Mouse (Mus musculus) liver, embryonic 12.5 days (tissue): ENCODE measurements around the gene Pcyt2. TPM values are rescaled to one million over a fixed set of nuclear protein-coding genes. Genes with fewer than 3 reads are reported as not detected.

Experiments
- ATAC-seq: fragments of 200-750 bp; cut with Nextera tagmentation; 2 replicates; pipeline ENCODE4 v1.8.0; 2017; ENCODE audit warnings: moderate number of reproducible peaks, mild to moderate bottlenecking, moderate library complexity
- H3K27ac ChIP-seq: fragments of 300-500 bp; sonication (generic); 2 replicates; pipeline ENCODE4 v1.5.1; 2016; ENCODE audit warnings: mild to moderate bottlenecking
- H3K27me3 ChIP-seq: fragments of 300-500 bp; sonication (generic); replicated peaks from 2 replicates; pipeline ENCODE4 v1.6.1; 2016; ENCODE audit warnings: mild to moderate bottlenecking, moderate library complexity
- H3K36me3 ChIP-seq: fragments of 300-500 bp; sonication (generic); 2 replicates; pipeline ENCODE4 v1.6.1; 2016; ENCODE audit warnings: mild to moderate bottlenecking, moderate library complexity
- H3K4me1 ChIP-seq: fragments of 300-500 bp; sonication (generic); 2 replicates; pipeline ENCODE4 v1.6.1; 2016
- H3K4me2 ChIP-seq: fragments of 300-500 bp; sonication (generic); 2 replicates; pipeline ENCODE4 v1.6.1; 2016; ENCODE audit warnings: mild to moderate bottlenecking, moderate library complexity
- H3K4me3 ChIP-seq: fragments of 300-500 bp; sonication (generic); 2 replicates; pipeline ENCODE4 v1.5.1; 2016; ENCODE audit warnings: mild to moderate bottlenecking, moderate library complexity
- H3K9ac ChIP-seq: fragments of 300-500 bp; sonication (generic); 2 replicates; pipeline ENCODE4 v1.6.1; 2016; ENCODE audit warnings: mild to moderate bottlenecking, moderate library complexity
- H3K9me3 ChIP-seq: fragments of 300-500 bp; sonication (generic); replicated peaks from 2 replicates; pipeline ENCODE4 v1.6.1; 2016; ENCODE audit warnings: mild to moderate bottlenecking, moderate library complexity
- WGBS: fragments of 180-500 bp; shearing (Covaris S2); methylation state at CpG from one replicate; pipeline ENCODE4 v1.1.7; 2016; ENCODE audit not compliant: insufficient replicate concordance; 5-methylcytosine and 5-hydroxymethylcytosine counted together
- polyA plus RNA-seq: library from polyadenylated mRNA; unstranded; fragments of >200 nt; fragmentation: Nextera tagmentation; extraction: Ambion mirVana; gene quantifications from 2 replicates; pipeline ENCODE4 v1.2.1, GENCODE M21; 2016

The Pcyt2 gene
- polyA plus RNA-seq, 1 experiment from 2014 or later, result 135 TPM

DNA sequence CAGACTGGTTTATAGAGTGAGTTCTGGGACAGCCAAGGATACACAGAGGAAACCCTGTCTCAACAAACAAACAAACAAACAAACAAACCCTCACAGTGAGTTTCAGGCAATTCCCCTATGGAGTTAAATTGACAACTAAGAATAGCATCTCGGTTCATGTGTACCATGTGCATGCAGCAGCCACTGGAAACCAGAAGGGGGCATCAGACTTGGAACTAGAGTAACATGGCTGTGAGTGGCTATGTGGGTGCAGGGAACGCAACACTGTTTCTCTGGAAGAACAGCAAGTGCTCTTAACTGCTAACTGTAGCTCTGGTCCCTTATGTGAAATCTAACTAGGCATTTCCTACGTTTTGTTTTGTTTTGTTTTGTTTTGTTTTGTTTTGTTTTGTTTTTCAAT is 34.1 kb upstream of the Pcyt2 start:
- H3K9ac ChIP-seq, result no peak overlapping the region
- no peak overlapping the region for H3K27ac ChIP-seq
- H3K4me2 ChIP-seq, result no peak overlapping the region
- WGBS, result 56% methylated on average over 3 of the region's 3 CpGs
- no peak overlapping the region for H3K4me3 ChIP-seq
- no peak for ATAC-seq
- no peaks in the 10 kb centered on the region for H3K36me3 ChIP-seq
- peaks cover 11% of the 10 kb centered on the region for H3K4me1 ChIP-seq
- peaks cover 63% of the 10 kb centered on the region for H3K27me3 ChIP-seq
- H3K9me3 ChIP-seq, result no peaks in the 10 kb centered on the region

DNA sequence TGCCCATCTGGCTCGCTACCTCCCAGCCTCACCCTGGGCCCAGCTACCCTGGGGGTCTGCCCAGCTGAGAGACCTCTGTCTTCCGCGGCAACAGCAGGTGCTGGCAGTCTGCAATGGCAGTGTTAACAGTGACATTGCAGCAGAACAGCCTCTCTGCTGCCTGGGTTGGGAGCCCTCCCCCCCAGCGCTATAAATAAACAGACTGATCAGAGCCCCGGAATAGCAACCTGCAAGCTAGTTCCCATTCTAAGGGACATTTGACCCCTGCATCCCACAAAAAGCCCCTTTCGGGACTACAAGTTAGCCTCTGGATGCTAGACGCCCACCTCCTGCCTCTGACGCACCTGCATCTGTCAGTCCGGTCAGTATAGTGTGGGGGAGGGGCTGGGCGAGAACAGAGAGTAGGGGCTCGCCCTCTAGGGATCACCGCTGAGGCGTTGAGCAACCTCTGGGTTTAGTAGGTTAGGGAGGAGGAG is 30.3 kb upstream of the Pcyt2 start, which contains the start of gene Myadml2:
Gene Myadml2, minus strand, starts transcription at position 158 of the 476 bp plus-strand sequence.
- no peak for ATAC-seq
- 6% methylated on average over 13 of the region's 13 CpGs for WGBS
- Histone ChIP-seq H3K36me3 (no peaks in the 10 kb centered on the region), H3K27ac (no peak within 1 kb of the TSS), H3K9ac (peak within 1 kb of the TSS; percentile 48; the same call in 1 of the 2 replicates), H3K4me2 (peak within 1 kb of the TSS; percentile 66), H3K27me3 (peaks cover 43% of the 10 kb centered on the region), H3K4me1 (peaks cover 22% of the 10 kb centered on the region), H3K4me3 (peak within 1 kb of the TSS; percentile 38), H3K9me3 (no peaks in the 10 kb centered on the region)

- no peak overlapping the region for H3K27ac ChIP-seq
- peaks cover 30% of the 10 kb centered on the region for H3K4me1 ChIP-seq
- no peak for ATAC-seq
- H3K4me3 ChIP-seq, result peak overlapping the region; percentile 38; the same call in 1 of the 2 replicates
- H3K9ac ChIP-seq, result 0 out of 2 replicates have a peak overlapping the region, but pooled peaks have one; percentile 9
- peak overlapping the region; percentile 66 for H3K4me2 ChIP-seq
- H3K9me3 ChIP-seq, result no peaks in the 10 kb centered on the region
- no peaks in the 10 kb centered on the region for H3K36me3 ChIP-seq
- 72% methylated on average over 35 of the region's 35 CpGs for WGBS
- peaks cover 51% of the 10 kb centered on the region for H3K27me3 ChIP-seq
Measured at GRCm38 (mm10) chr11:120647047-120647830, 29.5 kb upstream of the Pcyt2 start.

DNA sequence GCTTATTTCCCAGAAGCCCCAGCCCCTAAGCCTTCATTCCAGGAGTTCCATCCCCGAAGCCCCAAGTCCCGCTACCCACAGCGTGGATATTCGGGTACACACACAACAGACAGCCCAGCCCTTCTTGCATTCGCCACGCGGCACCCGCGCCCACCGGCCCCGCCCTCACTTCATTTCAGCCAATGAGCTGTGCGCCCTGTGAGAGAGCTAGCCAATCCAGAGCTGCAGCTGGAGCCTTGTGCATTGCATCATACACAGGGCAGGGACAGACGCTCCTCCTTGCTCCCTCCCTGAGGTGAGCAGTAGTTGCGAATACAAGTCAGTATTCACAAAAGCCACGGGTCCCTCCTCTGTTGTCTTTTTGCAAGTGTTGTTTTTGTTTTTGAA is 25.9 kb upstream of the Pcyt2 start, which contains the start of gene Pycr1:
Gene Pycr1, minus strand, starts transcription at position 169 of the 387 bp plus-strand sequence.
- Histone ChIP-seq H3K36me3 (no peaks in the 10 kb centered on the region), H3K9me3 (no peaks in the 10 kb centered on the region), H3K27ac (peak within 1 kb of the TSS; percentile 46; the same call in 1 of the 2 replicates), H3K9ac (peak within 1 kb of the TSS; percentile 78), H3K4me3 (peak within 1 kb of the TSS; percentile 57), H3K4me2 (peak within 1 kb of the TSS; percentile 96), H3K4me1 (peaks cover 30% of the 10 kb centered on the region), H3K27me3 (peaks cover 52% of the 10 kb centered on the region)
- peak; percentile 99 for ATAC-seq
- under 1% methylated on average over 15 of the region's 15 CpGs for WGBS

DNA sequence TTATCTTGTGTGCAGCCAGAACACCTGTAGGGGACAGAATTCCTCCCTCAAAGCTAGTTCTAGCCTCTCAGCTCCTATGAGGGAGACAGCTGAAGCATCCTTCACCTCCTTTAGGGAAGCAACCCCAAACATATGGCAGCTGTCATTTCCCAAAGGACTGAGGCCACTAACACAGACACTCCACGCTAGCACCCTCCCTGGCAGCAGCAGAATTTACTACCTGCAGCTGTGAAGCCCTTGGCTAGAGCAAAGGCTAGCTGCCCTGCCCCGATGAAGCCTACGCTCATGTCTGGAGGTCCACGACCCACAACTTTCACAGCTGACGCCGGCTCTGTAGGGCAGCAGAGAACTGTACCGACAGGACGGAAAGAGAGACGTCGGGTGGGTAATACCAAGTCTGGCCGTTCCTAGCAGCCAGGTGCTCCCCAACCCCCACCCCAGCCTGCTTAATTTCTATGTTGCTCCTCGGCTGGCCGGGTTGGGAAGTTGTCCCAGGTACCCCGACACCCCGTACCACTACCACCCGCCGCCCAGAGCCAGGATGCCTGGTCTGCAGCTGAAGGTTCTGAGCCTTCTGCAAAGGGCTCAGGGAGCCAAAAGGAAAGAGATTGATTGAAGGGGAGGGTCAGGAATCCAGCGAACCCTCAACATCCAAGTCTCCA is 25.3 kb upstream of the Pcyt2 start:
- Histone ChIP-seq H3K4me3 (peak overlapping the region; percentile 57), H3K27me3 (peaks cover 50% of the 10 kb centered on the region), H3K27ac (peak overlapping the region; percentile 46; the same call in 1 of the 2 replicates), H3K9ac (peak overlapping the region; percentile 78), H3K36me3 (no peaks in the 10 kb centered on the region), H3K4me1 (peaks cover 28% of the 10 kb centered on the region), H3K4me2 (peak overlapping the region; percentile 96), H3K9me3 (no peaks in the 10 kb centered on the region)
- 1% methylated on average over 18 of the region's 18 CpGs for WGBS
- ATAC-seq, result peak; percentile 64

GRCm38 (mm10) chr11:120641869-120642268 is 24.1 kb upstream of the Pcyt2 start:
- 78% methylated on average over 8 of the region's 8 CpGs for WGBS
- Histone ChIP-seq H3K4me1 (peaks cover 25% of the 10 kb centered on the region), H3K9ac (no peak overlapping the region), H3K4me2 (no peak overlapping the region), H3K27me3 (peaks cover 38% of the 10 kb centered on the region), H3K9me3 (no peaks in the 10 kb centered on the region), H3K27ac (no peak overlapping the region), H3K4me3 (no peak overlapping the region), H3K36me3 (no peaks in the 10 kb centered on the region)
- no peak for ATAC-seq

GRCm38 (mm10) chr11:120641255-120641654 is 23.5 kb upstream of the Pcyt2 start:
- H3K36me3 ChIP-seq, result no peaks in the 10 kb centered on the region
- H3K4me1 ChIP-seq, result peaks cover 28% of the 10 kb centered on the region
- H3K27me3 ChIP-seq, result peaks cover 33% of the 10 kb centered on the region
- H3K4me3 ChIP-seq, result no peak overlapping the region
- no peak overlapping the region for H3K27ac ChIP-seq
- no peak overlapping the region for H3K4me2 ChIP-seq
- WGBS, result 67% methylated on average over 9 of the region's 9 CpGs
- H3K9me3 ChIP-seq, result no peaks in the 10 kb centered on the region
- ATAC-seq, result no peak
- H3K9ac ChIP-seq, result no peak overlapping the region

GRCm38 (mm10) chr11:120634810-120635209 is 17.1 kb upstream of the Pcyt2 start:
- no peaks in the 10 kb centered on the region for H3K9me3 ChIP-seq
- peak overlapping the region; percentile 91 for H3K4me3 ChIP-seq
- peaks cover 52% of the 10 kb centered on the region for H3K4me1 ChIP-seq
- peak overlapping the region; percentile 94; the same call in 1 of the 2 replicates for H3K27ac ChIP-seq
- H3K27me3 ChIP-seq, result no peaks in the 10 kb centered on the region
- H3K36me3 ChIP-seq, result no peaks in the 10 kb centered on the region
- 78% methylated on average over 5 of the region's 5 CpGs for WGBS
- H3K4me2 ChIP-seq, result peak overlapping the region; percentile 76
- no peak for ATAC-seq
- peak overlapping the region; percentile 99; the same call in 1 of the 2 replicates for H3K9ac ChIP-seq

DNA sequence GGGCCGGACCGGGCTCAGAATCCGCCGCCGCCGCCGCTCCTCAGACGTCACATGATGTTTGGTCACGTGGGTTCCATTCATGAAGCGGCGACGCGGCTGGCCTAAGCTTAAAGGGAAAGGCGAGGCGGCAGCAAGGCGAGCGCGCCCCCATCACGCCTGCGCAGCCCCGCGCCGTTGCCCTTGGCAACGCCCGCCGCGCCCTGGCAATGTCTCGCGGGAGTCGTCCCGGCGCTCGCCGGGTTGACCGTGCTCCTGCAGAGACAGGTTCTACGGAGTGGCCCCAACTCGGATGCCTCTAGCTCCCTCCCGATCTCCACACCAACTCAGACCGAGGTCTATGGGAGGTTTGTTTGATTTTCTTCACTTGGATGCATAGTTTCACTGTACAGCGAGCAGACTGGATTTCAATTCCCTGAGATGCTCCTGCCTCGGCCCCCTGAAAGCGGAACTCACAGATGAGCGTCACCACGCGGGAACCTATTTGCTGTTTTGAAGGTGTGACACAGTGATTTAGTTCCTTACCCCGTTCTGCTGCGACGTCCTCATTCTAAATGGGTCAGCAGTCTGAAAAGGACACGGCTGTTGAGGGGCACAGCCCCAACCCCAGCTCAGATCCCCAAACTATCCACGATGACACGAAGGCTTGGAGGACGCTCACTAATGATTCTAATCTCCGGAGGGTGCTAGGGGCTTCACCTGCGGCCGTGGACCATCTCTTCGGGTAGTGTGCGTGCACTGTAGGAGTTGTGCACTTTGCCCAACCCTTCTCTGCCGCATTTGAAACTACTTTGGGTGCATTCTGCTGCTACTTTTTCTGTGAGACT is 16.0 kb upstream of the Pcyt2 start, which contains the start of gene Mafg:
Gene Mafg, minus strand, starts transcription at position 81 of the 824 bp plus-strand sequence.
- Histone ChIP-seq H3K36me3 (peaks cover 9% of the 10 kb centered on the region), H3K9me3 (no peaks in the 10 kb centered on the region), H3K4me2 (peak within 1 kb of the TSS; percentile 76), H3K9ac (peak within 1 kb of the TSS; percentile 99), H3K27me3 (no peaks in the 10 kb centered on the region), H3K4me1 (peaks cover 63% of the 10 kb centered on the region), H3K27ac (peak within 1 kb of the TSS; percentile 94), H3K4me3 (peak within 1 kb of the TSS; percentile 91)
- 8% methylated on average over 58 of the region's 58 CpGs for WGBS
- ATAC-seq, result peak; percentile 79

DNA sequence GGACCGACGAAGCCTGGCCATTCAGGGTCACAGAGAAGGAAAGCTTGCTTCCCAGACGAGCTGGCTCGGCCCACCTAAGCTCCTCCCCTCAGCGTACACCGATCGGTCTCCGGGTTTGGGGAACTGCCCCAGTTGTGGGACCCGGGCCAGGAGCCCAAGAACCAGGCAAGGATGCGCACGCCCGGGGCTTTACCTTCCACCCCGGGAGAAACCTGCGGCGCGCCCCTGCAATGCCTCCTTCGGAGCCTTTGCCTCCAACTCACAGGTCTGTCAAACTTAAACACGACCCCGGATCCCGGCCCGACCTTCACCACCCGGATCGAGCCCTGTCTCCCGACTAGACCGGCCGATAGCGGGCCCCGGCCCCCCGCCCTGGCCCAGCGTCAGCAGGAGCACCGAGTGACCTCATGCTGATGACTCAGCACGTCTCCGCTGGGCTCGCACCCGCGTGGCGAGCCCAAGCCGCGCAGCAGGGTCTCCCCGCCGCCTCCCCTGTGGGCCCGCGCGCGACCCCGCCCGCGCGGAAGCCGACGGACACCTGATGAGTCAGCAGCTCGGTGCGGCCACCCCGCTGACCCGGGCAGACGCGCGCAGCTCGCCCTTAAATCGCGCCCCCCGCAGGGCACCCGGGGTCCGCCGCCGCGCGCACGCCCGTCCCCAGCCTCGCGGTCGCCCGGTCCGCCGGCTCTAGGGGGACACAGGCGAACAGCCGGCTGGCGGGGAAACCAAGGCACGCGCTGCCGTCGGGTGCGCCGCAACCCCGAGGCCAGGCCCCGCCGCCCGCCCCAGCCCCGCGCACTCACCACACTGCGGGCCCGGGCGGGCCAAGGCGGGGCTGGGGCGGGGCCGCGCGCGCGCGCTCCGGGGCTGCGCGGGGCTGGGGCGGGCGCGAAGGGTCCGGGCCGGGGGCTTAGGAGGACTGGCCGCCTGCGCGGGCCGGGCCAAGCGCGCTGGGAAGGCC is 15.1 kb upstream of the Pcyt2 start:
- H3K9me3 ChIP-seq, result no peaks in the 10 kb centered on the region
- peaks cover 70% of the 10 kb centered on the region for H3K4me1 ChIP-seq
- under 1% methylated on average over 116 of the region's 116 CpGs for WGBS
- peak overlapping the region; percentile 94 for H3K27ac ChIP-seq
- H3K4me2 ChIP-seq, result peak overlapping the region; percentile 76
- H3K4me3 ChIP-seq, result peak overlapping the region; percentile 91
- peak overlapping the region; percentile 99 for H3K9ac ChIP-seq
- H3K27me3 ChIP-seq, result no peaks in the 10 kb centered on the region
- peaks cover 15% of the 10 kb centered on the region for H3K36me3 ChIP-seq
- peak; percentile 78 for ATAC-seq
